Mouse (Mus musculus) myocyte (in vitro differentiated cells): ENCODE data around the gene Bmp8b. TPM values are rescaled to one million over a fixed set of nuclear protein-coding genes. Genes with fewer than 3 reads are reported as not detected.

Experiments
- H3K27me3 ChIP-seq: one replicate; pipeline ENCODE4 v1.6.1; 2011; ENCODE audit not compliant: control insufficient read depth, insufficient read depth, insufficient read length
- H3K36me3 ChIP-seq: one replicate; pipeline ENCODE4 v1.6.1; 2011; ENCODE audit not compliant: control insufficient read depth, insufficient read depth
- H3K4me2 ChIP-seq: one replicate; pipeline ENCODE4 v1.6.1; 2011; ENCODE audit warnings: low read depth, control low read depth
- H3K4me3 ChIP-seq: one replicate; pipeline ENCODE4 v1.5.1; 2011; ENCODE audit warnings: mild to moderate bottlenecking, control low read depth, moderate library complexity
- H3K79me2 ChIP-seq: one replicate; pipeline ENCODE4 v1.6.1; 2011; ENCODE audit not compliant: control insufficient read depth, insufficient read depth
- H3ac ChIP-seq: one replicate; pipeline ENCODE4 v1.6.1; 2011; ENCODE audit not compliant: control insufficient read depth, insufficient read length
- CEBPB ChIP-seq: IDR thresholded peaks from 2 replicates; pipeline ENCODE4 v1.6.1; 2011; ENCODE audit warnings: mild to moderate bottlenecking, moderate library complexity; ENCODE audit not compliant: poor library complexity, insufficient read depth, severe bottlenecking
- E2F4 ChIP-seq: IDR thresholded peaks from one replicate; pipeline ENCODE4 v1.6.1; 2011; ENCODE audit warnings: mild to moderate bottlenecking, control low read depth, moderate library complexity; ENCODE audit not compliant: insufficient read depth
- MAX ChIP-seq: IDR thresholded peaks from one replicate; pipeline ENCODE4 v1.6.1; 2011; ENCODE audit warnings: low read depth, mild to moderate bottlenecking, control low read depth
- MYOD1 ChIP-seq, 3 experiments: IDR thresholded peaks; one replicate each; pipeline ENCODE4 v1.6.1; 2011; ENCODE audit warnings: control low read depth in 2 of 3, low read depth in 2 of 3, mild to moderate bottlenecking in 2 of 3, moderate library complexity in 1 of 3; ENCODE audit not compliant: insufficient read length in 2 of 3, control insufficient read depth in 1 of 3
- MYOG ChIP-seq, 3 experiments: IDR thresholded peaks; one replicate each; pipeline ENCODE4 v1.6.1; 2011; ENCODE audit warnings: control low read depth in 2 of 3, low read depth in 2 of 3, mild to moderate bottlenecking in 2 of 3; ENCODE audit not compliant: insufficient read length in 2 of 3, control insufficient read depth in 1 of 3, insufficient read depth in 1 of 3
- POLR2A ChIP-seq: IDR thresholded peaks from one replicate; pipeline ENCODE4 v1.6.1; 2011; ENCODE audit warnings: low read depth, mild to moderate bottlenecking, control low read depth, moderate library complexity; ENCODE audit not compliant: insufficient read length
- POLR2AphosphoS2 ChIP-seq: IDR thresholded peaks from one replicate; pipeline ENCODE4 v1.6.1; 2011; ENCODE audit warnings: low read depth, control low read depth; ENCODE audit not compliant: insufficient read length
- REST ChIP-seq: IDR thresholded peaks from one replicate; pipeline ENCODE4 v1.6.1; 2011; ENCODE audit warnings: mild to moderate bottlenecking, control low read depth, moderate library complexity; ENCODE audit not compliant: insufficient read depth, insufficient read length
- SRF ChIP-seq: IDR thresholded peaks from one replicate; pipeline ENCODE4 v1.6.1; 2011; ENCODE audit warnings: low read depth; ENCODE audit not compliant: control insufficient read depth, insufficient read length
- TCF12 ChIP-seq: IDR thresholded peaks from one replicate; pipeline ENCODE4 v1.6.1; 2011; ENCODE audit warnings: mild to moderate bottlenecking, control low read depth; ENCODE audit not compliant: poor library complexity, insufficient read depth, severe bottlenecking
- TCF3 ChIP-seq: IDR thresholded peaks from one replicate; pipeline ENCODE4 v1.6.1; 2011; ENCODE audit warnings: low read depth, control low read depth; ENCODE audit not compliant: insufficient read length
- polyA plus RNA-seq: library from polyadenylated mRNA; unstranded; fragments of >200 nt; fragmentation: generic; extraction: Trizol; gene quantifications from one replicate; pipeline ENCODE4 v1.2.1, GENCODE M21; 2012; ENCODE audit warnings: missing spikeins

Gene Bmp8b
- polyA plus RNA-seq, 1 experiment, result 0.02 TPM

DNA sequence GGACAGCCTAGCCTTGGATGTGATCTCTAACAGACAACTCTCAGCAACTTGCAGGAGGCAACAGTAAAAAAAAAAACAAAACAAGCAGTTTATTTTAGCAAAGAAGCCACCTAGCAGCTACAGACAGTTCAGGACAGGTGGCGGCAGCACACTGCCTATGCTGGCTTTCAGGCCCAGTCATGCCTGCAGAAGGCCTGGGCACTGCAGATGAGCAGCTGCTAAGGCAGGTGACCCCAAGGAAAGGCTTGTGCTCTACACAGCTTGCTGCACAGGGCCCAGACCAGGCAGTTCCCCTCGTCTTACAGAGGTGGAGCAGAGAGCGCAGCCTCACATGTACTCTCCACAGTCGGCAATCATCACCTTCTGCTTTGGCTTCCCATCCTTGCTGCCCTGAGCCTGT, 22.1 kb downstream of the Bmp8b start:
- H3K79me2 ChIP-seq, result no peaks in the 10 kb centered on the region
- no peak overlapping the region for H3K4me3 ChIP-seq
- no peaks in the 10 kb centered on the region for H3K27me3 ChIP-seq
- no peak overlapping the region for H3ac ChIP-seq
- peaks cover 50% of the 10 kb centered on the region for H3K36me3 ChIP-seq
- H3K4me2 ChIP-seq, result no peak overlapping the region
- TF ChIP-seq REST (no peak), MYOG (IDR thresholded peaks at IDR 0.05; ENCODE audit: control insufficient read depth in 1 of 3, insufficient read depth in 1 of 3, insufficient read length in 2 of 3, low read depth in 2 of 3) (peak in 1 of 3 experiments; percentile 2)

DNA sequence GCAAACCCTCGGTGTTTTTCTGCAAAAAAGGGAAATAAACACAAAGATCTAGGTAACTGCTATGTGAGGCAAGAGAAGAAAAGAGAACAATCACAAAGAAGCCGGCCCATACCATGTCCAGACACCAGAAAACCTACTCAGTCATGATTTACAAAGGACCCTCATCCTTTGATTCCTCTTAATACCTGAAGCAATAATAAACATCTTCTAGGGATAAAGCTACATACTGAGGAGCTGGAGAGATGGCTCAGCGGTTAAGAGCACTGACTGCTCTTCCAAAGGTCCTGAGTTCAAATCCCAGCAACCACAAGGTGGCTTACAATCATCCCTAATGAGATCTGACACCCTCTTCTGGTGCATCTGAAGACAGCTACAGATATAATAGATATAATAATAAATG, 32.6 kb downstream of the Bmp8b start:
- no peak for TF ChIP-seq REST
- TF ChIP-seq TCF3, result no peak
- no peak for TF ChIP-seq MAX
- no peak for TF ChIP-seq E2F4
- TF ChIP-seq MYOD1 (IDR thresholded peaks at IDR 0.05; ENCODE audit: control insufficient read depth in 1 of 3, insufficient read length in 2 of 3, low read depth in 2 of 3), result no peak
- TF ChIP-seq TCF12, result no peak
- TF ChIP-seq POLR2A, result no peak
- no peak for TF ChIP-seq POLR2AphosphoS2
- TF ChIP-seq SRF, result no peak
- no peak for TF ChIP-seq MYOG (IDR thresholded peaks at IDR 0.05; ENCODE audit: control insufficient read depth in 1 of 3, insufficient read depth in 1 of 3, insufficient read length in 2 of 3, low read depth in 2 of 3)
- Histone ChIP-seq H3K4me2 (no peak overlapping the region), H3K36me3 (peaks cover 24% of the 10 kb centered on the region)

DNA sequence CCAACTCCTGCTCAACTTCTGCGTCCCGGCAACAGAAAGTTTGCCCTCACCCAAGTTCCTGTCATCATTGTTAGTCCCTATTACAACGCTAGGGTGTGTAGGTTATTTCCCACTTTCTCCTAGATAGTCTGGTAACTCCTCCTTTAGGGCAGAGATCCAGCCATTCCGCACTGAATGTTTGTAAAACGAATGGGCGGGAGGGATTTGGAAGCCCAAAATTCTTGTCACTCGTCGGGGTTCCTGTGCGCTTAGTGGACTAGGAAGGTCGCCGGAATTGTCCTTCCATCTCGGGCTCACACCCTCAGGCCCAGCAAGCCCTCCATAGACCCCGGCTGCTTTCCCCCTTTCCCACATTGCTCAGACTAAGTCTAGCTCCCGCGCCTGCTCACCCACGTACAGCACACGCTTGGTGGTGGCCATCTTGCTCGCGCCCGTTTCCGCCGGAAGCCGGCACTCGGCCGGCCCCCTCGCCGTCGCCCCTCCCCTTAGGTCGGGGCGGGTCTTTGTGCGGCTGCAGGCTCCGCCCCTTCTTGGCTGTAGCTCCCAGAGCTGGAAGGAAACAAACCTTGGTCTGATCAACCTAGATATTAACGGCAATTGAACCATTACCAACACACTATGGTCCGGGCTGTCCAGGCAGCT, 34.7 kb downstream of the Bmp8b start, which contains the start of gene Ppie:
Gene Ppie (minus strand): TSS at position 439 of the 642 bp plus-strand sequence.
- TF ChIP-seq POLR2AphosphoS2, result peak; percentile 92
- peak; percentile 29 for TF ChIP-seq REST
- TF ChIP-seq POLR2A, result peak; percentile 91
- no peak for TF ChIP-seq E2F4
- H3ac ChIP-seq, result peak within 1 kb of the TSS; percentile 25
- peaks cover 11% of the 10 kb centered on the region for H3K36me3 ChIP-seq
- peak within 1 kb of the TSS; percentile 75 for H3K4me3 ChIP-seq
- peaks cover 24% of the 10 kb centered on the region for H3K79me2 ChIP-seq
- H3K4me2 ChIP-seq, result peak within 1 kb of the TSS; percentile 95
- no peaks in the 10 kb centered on the region for H3K27me3 ChIP-seq

More for the DNA sequence above, 32.6 kb downstream of the Bmp8b start:
- Histone ChIP-seq H3K79me2 (peaks cover 24% of the 10 kb centered on the region), H3K4me3 (no peak overlapping the region), H3K27me3 (no peaks in the 10 kb centered on the region), H3ac (no peak overlapping the region)

DNA sequence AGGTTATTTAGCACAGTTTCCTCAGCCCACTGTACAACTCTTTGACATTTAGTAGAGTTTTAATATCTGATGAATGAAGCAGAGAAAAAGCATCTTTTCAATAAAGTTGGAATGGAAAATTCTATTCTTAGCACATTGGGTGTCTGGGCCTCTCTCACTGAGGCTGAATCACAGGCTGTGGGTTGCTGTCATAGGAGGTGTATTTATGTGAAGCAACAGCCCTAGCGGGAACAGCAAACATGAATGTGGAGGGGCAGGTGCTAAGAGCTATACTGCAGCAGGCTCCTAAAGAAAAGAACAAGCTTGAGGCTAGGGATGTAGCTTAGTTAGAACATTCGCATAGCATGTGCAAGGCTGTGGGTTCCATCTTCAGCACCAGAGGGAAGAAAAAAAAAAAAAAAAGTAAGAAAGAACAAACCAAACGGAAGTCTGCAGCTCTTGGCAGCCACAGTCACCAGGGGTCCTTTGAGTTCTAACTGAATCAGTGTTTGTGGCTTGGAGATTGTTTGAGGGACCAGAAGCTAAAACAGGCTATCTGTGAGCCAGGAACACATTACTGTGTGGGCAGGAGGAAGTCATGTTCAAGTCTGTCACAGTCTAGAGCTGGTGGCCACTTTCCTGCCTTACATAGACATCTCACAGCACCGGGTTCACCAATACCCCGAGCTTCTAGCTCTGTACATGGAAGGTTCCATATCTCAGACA, 42.6 kb downstream of the Bmp8b start:
- Histone ChIP-seq H3K4me2 (no peak overlapping the region), H3K79me2 (no peaks in the 10 kb centered on the region), H3K4me3 (no peak overlapping the region), H3ac (no peak overlapping the region), H3K27me3 (peaks cover 20% of the 10 kb centered on the region), H3K36me3 (no peaks in the 10 kb centered on the region)
- TF ChIP-seq SRF (no peak), REST (no peak), POLR2AphosphoS2 (no peak), MYOD1 (IDR thresholded peaks at IDR 0.05; ENCODE audit: control insufficient read depth in 1 of 3, insufficient read length in 2 of 3, low read depth in 2 of 3) (no peak), MYOG (IDR thresholded peaks at IDR 0.05; ENCODE audit: control insufficient read depth in 1 of 3, insufficient read depth in 1 of 3, insufficient read length in 2 of 3, low read depth in 2 of 3) (no peak), TCF3 (no peak), CEBPB (no peak), POLR2A (no peak), E2F4 (no peak)

DNA sequence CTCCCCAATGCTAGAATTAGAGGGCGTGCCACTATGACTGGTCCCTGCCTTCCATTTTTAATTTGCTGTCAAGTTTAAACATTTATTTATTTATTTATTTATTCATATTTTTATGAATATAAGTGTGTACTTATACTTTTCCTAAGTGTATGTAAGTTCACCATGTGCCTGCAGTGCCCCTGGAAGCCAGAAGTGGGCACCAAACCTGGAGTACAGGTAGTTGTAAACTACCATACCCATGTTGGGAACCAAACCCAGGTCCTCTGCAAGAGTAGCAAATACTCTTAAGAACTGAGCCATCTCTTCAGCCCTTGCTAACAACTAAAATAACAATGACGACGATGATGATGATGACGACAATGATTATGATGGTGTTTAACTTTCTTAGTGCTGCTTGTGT, 47.0 kb downstream of the Bmp8b start:
- peaks cover 19% of the 10 kb centered on the region for H3K27me3 ChIP-seq
- no peak for TF ChIP-seq TCF3
- no peak for TF ChIP-seq REST
- TF ChIP-seq TCF12, result no peak
- no peak for TF ChIP-seq MYOG (IDR thresholded peaks at IDR 0.05; ENCODE audit: control insufficient read depth in 1 of 3, insufficient read depth in 1 of 3, insufficient read length in 2 of 3, low read depth in 2 of 3)
- no peak for TF ChIP-seq MAX
- no peak for TF ChIP-seq POLR2AphosphoS2
- no peak for TF ChIP-seq POLR2A
- no peak for TF ChIP-seq CEBPB
- no peak for TF ChIP-seq SRF
- H3K4me3 ChIP-seq, result no peak overlapping the region
- no peak overlapping the region for H3ac ChIP-seq
- no peak overlapping the region for H3K4me2 ChIP-seq
- H3K36me3 ChIP-seq, result no peaks in the 10 kb centered on the region
- no peaks in the 10 kb centered on the region for H3K79me2 ChIP-seq
